Mouse (Mus musculus): ENCODE data around the gene Vps50.
"Not testable (repeated sequence)": the region's sequence is repeated elsewhere in the genome, so short reads cannot be mapped to it uniquely, and the experiment has no call there.

Gene Vps50

GRCm38 (mm10) chr6:3536048-3536447 is 37.9 kb downstream of the Vps50 start:
- DNase-seq (ENCODE audit: low spot score) = no peak

- no peak for DNase-seq (ENCODE audit: low spot score)
These were observed 41.3 kb downstream of the Vps50 start for GRCm38 (mm10) chr6:3539470-3539869.

GRCm38 (mm10) chr6:3543862-3544261 is 45.7 kb downstream of the Vps50 start:
- DNase-seq (ENCODE audit: low spot score) = no peak

GRCm38 (mm10) chr6:3544970-3545369 is 46.8 kb downstream of the Vps50 start:
- no peak for DNase-seq (ENCODE audit: low spot score)

GRCm38 (mm10) chr6:3548959-3549358 is 50.8 kb downstream of the Vps50 start:
- DNase-seq (ENCODE audit: low spot score) = no peak

GRCm38 (mm10) chr6:3549992-3550391 is 51.8 kb downstream of the Vps50 start:
- no peak for DNase-seq (ENCODE audit: low spot score)

GRCm38 (mm10) chr6:3552681-3553080 is 54.5 kb downstream of the Vps50 start:
- not testable (repeated sequence) for DNase-seq (ENCODE audit: low spot score)

GRCm38 (mm10) chr6:3557177-3557576 is 59.0 kb downstream of the Vps50 start:
- DNase-seq (ENCODE audit: low spot score) = no peak

GRCm38 (mm10) chr6:3560009-3560408 is 61.8 kb downstream of the Vps50 start:
- no peak for DNase-seq (ENCODE audit: low spot score)

- DNase-seq (ENCODE audit: low spot score) = no peak
These were observed 64.1 kb downstream of the Vps50 start for GRCm38 (mm10) chr6:3562301-3562700.

- DNase-seq (ENCODE audit: low spot score) = not testable (repeated sequence)
These were observed 65.9 kb downstream of the Vps50 start for GRCm38 (mm10) chr6:3564118-3564517.

GRCm38 (mm10) chr6:3565005-3565404 is 66.8 kb downstream of the Vps50 start:
- no peak for DNase-seq (ENCODE audit: low spot score)

- DNase-seq (ENCODE audit: low spot score) = no peak
These were observed 67.5 kb downstream of the Vps50 start for GRCm38 (mm10) chr6:3565667-3566066.

- DNase-seq (ENCODE audit: low spot score) = peak; percentile 74
These were observed 69.0 kb downstream of the Vps50 start for GRCm38 (mm10) chr6:3567071-3567610.

- no peak for DNase-seq (ENCODE audit: low spot score)
These were observed 74.1 kb downstream of the Vps50 start for GRCm38 (mm10) chr6:3572221-3572815.

- no peak for DNase-seq (ENCODE audit: low spot score)
These were observed 75.6 kb downstream of the Vps50 start for GRCm38 (mm10) chr6:3573787-3574186.

- DNase-seq (ENCODE audit: low spot score) = no peak
These were observed 87.2 kb downstream of the Vps50 start for GRCm38 (mm10) chr6:3585402-3585801.

GRCm38 (mm10) chr6:3590289-3590904 is 92.2 kb downstream of the Vps50 start:
- DNase-seq (ENCODE audit: low spot score) = no peak

- DNase-seq (ENCODE audit: low spot score) = no peak
These were observed 96.1 kb downstream of the Vps50 start for GRCm38 (mm10) chr6:3594246-3594645.

GRCm38 (mm10) chr6:3612827-3613226 is 114.6 kb downstream of the Vps50 start:
- DNase-seq (ENCODE audit: low spot score) = no peak

GRCm38 (mm10) chr6:3620428-3621387 is 122.5 kb downstream of the Vps50 start:
- not testable (repeated sequence) for DNase-seq (ENCODE audit: low spot score)

Data from testis, postnatal 14 days (tissue).